Mouse (Mus musculus) C2C12 (cell line): Measurements from ENCODE around the gene Adcyap1r1. TPM values are rescaled to one million over a fixed set of nuclear protein-coding genes. Genes with fewer than 3 reads are reported as not detected.

ENCODE experiments used
- H3K27me3 ChIP-seq: one replicate; pipeline ENCODE4 v1.6.1; 2011; ENCODE audit not compliant: control insufficient read depth, insufficient read depth, insufficient read length
- H3K36me3 ChIP-seq: one replicate; pipeline ENCODE4 v1.6.1; 2011; ENCODE audit not compliant: control insufficient read depth, insufficient read depth
- H3K4me3 ChIP-seq: one replicate; pipeline ENCODE4 v1.5.1; 2011; ENCODE audit warnings: mild to moderate bottlenecking, control low read depth; ENCODE audit not compliant: poor library complexity, insufficient read depth, severe bottlenecking
- H3K79me2 ChIP-seq: one replicate; pipeline ENCODE4 v1.6.1; 2011; ENCODE audit not compliant: control insufficient read depth, insufficient read depth
- H3K79me3 ChIP-seq: one replicate; pipeline ENCODE4 v1.6.1; 2011; ENCODE audit warnings: low read depth, control low read depth
- H3ac ChIP-seq: one replicate; pipeline ENCODE3; 2011; ENCODE audit warnings: low read depth; ENCODE audit not compliant: control insufficient read depth, insufficient read length
- CEBPB ChIP-seq: IDR thresholded peaks from one replicate; pipeline ENCODE4 v1.6.1; 2011; ENCODE audit warnings: low read depth, mild to moderate bottlenecking, control low read depth, moderate library complexity
- CTCF ChIP-seq: IDR thresholded peaks from one replicate; pipeline ENCODE4 v1.5.1; 2011; ENCODE audit not compliant: control insufficient read depth, insufficient read depth, insufficient read length
- FOSL1 ChIP-seq: IDR thresholded peaks from one replicate; pipeline ENCODE4 v1.8.0; 2011; ENCODE audit warnings: mild to moderate bottlenecking, low read length; ENCODE audit not compliant: poor library complexity, insufficient read depth, severe bottlenecking
- MAX ChIP-seq: IDR thresholded peaks from one replicate; pipeline ENCODE4 v1.6.1; 2011; ENCODE audit warnings: mild to moderate bottlenecking, control low read depth
- MYOD1 ChIP-seq: IDR thresholded peaks from one replicate; pipeline ENCODE4 v1.6.1; 2011; ENCODE audit warnings: low read depth; ENCODE audit not compliant: control insufficient read depth, insufficient read length
- MYOG ChIP-seq: IDR thresholded peaks from one replicate; pipeline ENCODE4 v1.6.1; 2011; ENCODE audit not compliant: control insufficient read depth, insufficient read length; ENCODE audit errors: extremely low read depth
- USF1 ChIP-seq: IDR thresholded peaks from one replicate; pipeline ENCODE4 v1.6.1; 2011; ENCODE audit warnings: low read depth, mild to moderate bottlenecking, control low read depth, moderate library complexity
- microRNA-seq: library from miRNA; unstranded; fragments of <30 nt; microRNA quantifications from one replicate; pipeline ENCODE4, GENCODE M21; 2019; ENCODE audit warnings: borderline microRNAs expressed
- polyA plus RNA-seq: library from polyadenylated mRNA; unstranded; fragments of >200 nt; fragmentation: generic; extraction: Trizol; gene quantifications from one replicate; pipeline ENCODE4 v1.2.1, GENCODE M21; 2012; ENCODE audit warnings: missing spikeins

The Adcyap1r1 gene
- polyA plus RNA-seq, 1 experiment = 0.01 TPM

DNA sequence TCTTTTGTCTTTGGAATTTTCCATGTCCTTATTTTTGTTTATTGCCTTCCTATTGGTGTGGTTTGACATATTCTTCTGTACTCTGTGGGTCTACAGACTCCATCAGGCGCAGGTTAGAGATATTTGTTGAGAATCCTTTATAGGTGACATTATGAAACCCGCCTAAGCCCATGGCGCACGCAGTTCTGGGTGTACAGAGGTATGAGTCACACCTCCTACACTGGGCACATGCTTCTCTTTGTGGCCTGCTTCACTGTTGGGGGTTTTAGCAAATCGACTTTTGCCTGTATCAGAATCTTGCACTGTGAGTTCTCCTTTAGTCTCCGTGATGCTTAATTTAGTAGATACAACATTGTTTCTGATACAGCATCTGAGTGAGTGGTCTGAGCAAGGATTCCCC is 97.4 kb downstream of the Adcyap1r1 start:
- Histone ChIP-seq H3K79me3 (no peaks in the 10 kb centered on the region), H3K79me2 (no peaks in the 10 kb centered on the region), H3ac (no peak overlapping the region), H3K27me3 (no peaks in the 10 kb centered on the region), H3K4me3 (no peak overlapping the region), H3K36me3 (no peaks in the 10 kb centered on the region)
- TF ChIP-seq CTCF = no peak
- TF ChIP-seq CEBPB = no peak
- TF ChIP-seq MYOG = no peak
- no peak for TF ChIP-seq USF1
- TF ChIP-seq FOSL1 = no peak
- no peak for TF ChIP-seq MYOD1
- TF ChIP-seq MAX = no peak

DNA sequence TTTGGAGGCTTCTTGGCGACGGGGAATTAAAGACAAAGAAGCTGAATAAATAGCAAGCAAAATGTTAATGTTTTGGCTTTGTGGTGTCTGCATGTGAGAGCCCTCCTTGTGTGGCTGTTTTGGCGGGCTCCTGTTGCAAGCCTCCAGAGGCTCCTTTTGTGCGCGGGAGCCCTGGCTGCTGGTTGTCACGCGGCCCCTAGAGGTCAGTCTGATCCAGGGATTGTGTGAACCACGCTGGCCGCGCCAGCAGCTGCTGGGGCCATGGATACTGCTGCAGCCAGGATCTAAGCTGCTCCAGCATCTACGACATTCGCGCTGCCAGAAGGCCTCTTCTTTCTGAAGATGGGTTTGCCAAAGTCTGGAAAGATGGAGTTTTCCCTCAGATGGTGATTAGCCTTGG is 99.1 kb downstream of the Adcyap1r1 start:
- Histone ChIP-seq H3K36me3 (no peaks in the 10 kb centered on the region), H3ac (no peak overlapping the region), H3K79me2 (no peaks in the 10 kb centered on the region), H3K27me3 (no peaks in the 10 kb centered on the region), H3K4me3 (no peak overlapping the region), H3K79me3 (no peaks in the 10 kb centered on the region)
- TF ChIP-seq MYOG (no peak), MAX (no peak), CEBPB (no peak), MYOD1 (no peak), USF1 (no peak), CTCF (no peak), FOSL1 (no peak)

Small RNA genes within 50 kb of the gene (microRNA-seq; reads per million reads assigned to microRNA genes)
- gene Gm44352 = not detected

Other genes starting within 250 kb of the Adcyap1r1 start
- 2.6 TPM for gene Mindy4, start 248.6 kb upstream of the Adcyap1r1 start, polyA plus RNA-seq
- 206 TPM for gene Aqp1, start 115.5 kb upstream of the Adcyap1r1 start, polyA plus RNA-seq
- gene Ghrhr, start 75.7 kb upstream of the Adcyap1r1 start, polyA plus RNA-seq = not detected
- not detected for gene Neurod6, start 229.3 kb downstream of the Adcyap1r1 start, polyA plus RNA-seq